Mouse (Mus musculus) adrenal gland (tissue): ENCODE results near the gene Noxa1.

Experiments
- intact Hi-C: fragments of 180-260 bp; cut with DNase I; formaldehyde crosslinking; loops from one replicate; pipeline ENCODE4 v1.15.1; 2025
- microRNA-seq, 2 experiments: library from miRNA; unstranded; fragments of <30 nt; microRNA quantifications; one replicate each; pipeline ENCODE4; 2019

Noxa1 gene

DNA sequence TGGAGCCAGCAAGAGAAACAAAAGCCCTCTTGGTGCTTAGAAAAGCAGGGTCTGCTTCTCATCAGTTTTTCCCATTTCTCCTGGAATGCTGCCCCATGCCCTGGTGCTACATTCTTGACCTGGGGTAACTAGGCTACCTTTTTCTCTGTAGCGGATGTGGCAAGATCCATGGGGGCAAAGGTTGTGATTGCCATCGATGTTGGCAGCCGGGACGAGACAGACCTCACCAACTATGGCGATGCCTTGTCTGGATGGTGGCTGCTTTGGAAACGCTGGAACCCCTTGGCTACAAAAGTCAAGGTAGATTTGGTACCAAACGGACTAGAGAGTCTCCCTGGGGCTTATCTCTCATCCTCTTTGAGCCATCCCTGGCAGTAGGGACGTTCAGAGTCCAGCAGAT is 43.5 kb downstream of the Noxa1 start:
- intact Hi-C loops, result no loop called here

DNA sequence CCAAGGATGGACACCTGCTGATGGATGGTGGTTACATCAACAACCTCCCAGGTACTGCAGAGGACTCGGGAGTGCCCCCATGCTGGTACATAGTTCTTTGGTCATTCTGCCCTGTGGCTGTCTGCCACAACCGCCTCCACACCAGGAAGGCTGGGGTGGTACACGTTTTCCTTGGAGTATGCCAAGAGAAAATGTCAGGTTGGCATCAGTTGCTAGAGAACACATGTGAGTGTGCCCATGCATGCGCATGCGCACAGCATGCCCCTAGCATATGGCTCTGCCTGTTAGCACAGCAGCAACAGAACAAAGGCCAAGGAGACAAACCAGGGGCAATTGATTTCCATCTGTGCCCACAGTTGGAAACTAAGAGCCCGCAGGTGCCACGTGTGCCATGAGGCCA is 44.0 kb downstream of the Noxa1 start:
- intact Hi-C loops, result no loop called here

- intact Hi-C loops, result no loop called here
These were observed 54.9 kb downstream of the Noxa1 start for GRCm38 (mm10) chr2:25040089-25040488.

Small RNA genes lying within 50 kb of the gene (microRNA-seq; reads per million reads assigned to microRNA genes)
- gene Gm24328 (0 reads per million in 2 experiments), gene Mir7664 (0 to 0.11 reads per million in 2 experiments)
